Mouse (Mus musculus) C2C12 (cell line): ENCODE results near the gene Banp.

Experiments used
- CEBPB ChIP-seq: IDR thresholded peaks from one replicate; pipeline ENCODE4 v1.6.1; 2011; ENCODE audit warnings: low read depth, mild to moderate bottlenecking, control low read depth, moderate library complexity
- CTCF ChIP-seq: IDR thresholded peaks from one replicate; pipeline ENCODE4 v1.5.1; 2011; ENCODE audit not compliant: control insufficient read depth, insufficient read depth, insufficient read length
- FOSL1 ChIP-seq: IDR thresholded peaks from one replicate; pipeline ENCODE4 v1.8.0; 2011; ENCODE audit warnings: mild to moderate bottlenecking, low read length; ENCODE audit not compliant: poor library complexity, insufficient read depth, severe bottlenecking
- MAX ChIP-seq: IDR thresholded peaks from one replicate; pipeline ENCODE4 v1.6.1; 2011; ENCODE audit warnings: mild to moderate bottlenecking, control low read depth
- USF1 ChIP-seq: IDR thresholded peaks from one replicate; pipeline ENCODE4 v1.6.1; 2011; ENCODE audit warnings: low read depth, mild to moderate bottlenecking, control low read depth, moderate library complexity

- TF ChIP-seq CEBPB (no peak), CTCF (no peak), USF1 (no peak), MAX (no peak), FOSL1 (no peak)
Measured at GRCm38 (mm10) chr8:121908378-121909147, 41.0 kb upstream of the Banp start.
